Comparison of ENCODE assay signal across 30 mouse cellular contexts in genomic region chr7:98983058-98983457, GRCm38 (mm10).
DNase-seq lines count a peak whose midpoint lies in the region; ATAC-seq lines count a peak whose summit lies in the region.
"Had no signal": no experiment of that assay in that cellular context is flagged by ENCODE, and none has a peak within 500 bp of the region (broad histone marks: within the 10 kb centered on the region; RNA-seq: fewer than 3 reads in every experiment).

No protein-coding gene starts in this region.

- H3K36me3 ChIP-seq in midbrain, embryonic 14.5 days (ENCODE audit: control insufficient read depth, insufficient read depth, low read length): no peaks in the 10 kb centered on the region
- no peaks in the 10 kb centered on the region for H3K36me3 ChIP-seq in midbrain, embryonic 11.5 days (ENCODE audit: control insufficient read depth, insufficient read depth, low read length)
- no peaks in the 10 kb centered on the region for H3K36me3 ChIP-seq in embryonic facial prominence, embryonic 12.5 days
- H3K36me3 ChIP-seq in limb, embryonic 10.5 days: peaks cover 9% of the 10 kb centered on the region
- H3K36me3 ChIP-seq: forebrain, embryonic 12.5 days; stomach, embryonic 15.5 days had no signal

- no peak overlapping the region for H3K4me3 ChIP-seq in midbrain, embryonic 14.5 days (replicated peaks; ENCODE audit: low read depth, low read length)
- H3K4me3 ChIP-seq in midbrain, embryonic 11.5 days (ENCODE audit: low read depth, low read length): no peak overlapping the region
- no peak overlapping the region for H3K4me3 ChIP-seq in embryonic facial prominence, embryonic 12.5 days
- H3K4me3 ChIP-seq in limb, embryonic 10.5 days: no peak overlapping the region
- H3K4me3 ChIP-seq: embryonic facial prominence, embryonic 13.5 days; forebrain, embryonic 12.5 days; heart, adult 2 months; heart, embryonic 13.5 days; limb, embryonic 15.5 days; liver, embryonic 13.5 days; midbrain, embryonic 10.5 days; stomach, embryonic 15.5 days had no signal

- 0 out of 2 replicates have a peak overlapping the region, but pooled peaks have one; percentile 43 for H3K27ac ChIP-seq in midbrain, embryonic 14.5 days (replicated peaks; ENCODE audit: low read depth, low read length)
- H3K27ac ChIP-seq in midbrain, embryonic 11.5 days (ENCODE audit: low read depth, low read length): no peak overlapping the region
- 0 out of 2 replicates have a peak overlapping the region, but pooled peaks have one; percentile 7 for H3K27ac ChIP-seq in embryonic facial prominence, embryonic 12.5 days
- H3K27ac ChIP-seq in limb, embryonic 10.5 days: peak overlapping the region; percentile 7; the same call in 1 of the 2 replicates
- H3K27ac ChIP-seq: forebrain, embryonic 12.5 days; heart, adult 2 months; limb, embryonic 15.5 days; liver, embryonic 13.5 days; macrophage; midbrain, embryonic 10.5 days; stomach, embryonic 15.5 days had no signal

- WGBS in midbrain, embryonic 14.5 days: 48% methylated on average over 12 of the region's 12 CpGs
- WGBS in midbrain, embryonic 11.5 days: 67% methylated on average over 12 of the region's 12 CpGs
- 35% methylated on average over 12 of the region's 12 CpGs for WGBS in embryonic facial prominence, embryonic 12.5 days
- 83% methylated on average over 12 of the region's 12 CpGs for WGBS in limb, embryonic 10.5 days

- no peaks in the 10 kb centered on the region for H3K9me3 ChIP-seq in midbrain, embryonic 14.5 days (ENCODE audit: control insufficient read depth, low read length)
- H3K9me3 ChIP-seq in midbrain, embryonic 11.5 days (ENCODE audit: control insufficient read depth, low read length): no peaks in the 10 kb centered on the region
- no peaks in the 10 kb centered on the region for H3K9me3 ChIP-seq in embryonic facial prominence, embryonic 12.5 days
- H3K9me3 ChIP-seq in limb, embryonic 10.5 days (replicated peaks): no peaks in the 10 kb centered on the region
- H3K9me3 ChIP-seq: embryonic facial prominence, embryonic 13.5 days; forebrain, embryonic 12.5 days; heart, embryonic 13.5 days; limb, embryonic 15.5 days; liver, embryonic 13.5 days; midbrain, embryonic 10.5 days; stomach, embryonic 15.5 days had no signal

- H3K4me1 ChIP-seq in midbrain, embryonic 14.5 days (ENCODE audit: control insufficient read depth, insufficient read depth, low read length): peaks cover 13% of the 10 kb centered on the region; the same call in 1 of the 2 replicates
- no peaks in the 10 kb centered on the region for H3K4me1 ChIP-seq in midbrain, embryonic 11.5 days (ENCODE audit: control insufficient read depth, insufficient read depth, low read length)
- peaks cover 39% of the 10 kb centered on the region for H3K4me1 ChIP-seq in embryonic facial prominence, embryonic 12.5 days
- H3K4me1 ChIP-seq in limb, embryonic 10.5 days: peaks cover 37% of the 10 kb centered on the region
- H3K4me1 ChIP-seq: stomach, embryonic 15.5 days had no signal

- H3K9ac ChIP-seq in midbrain, embryonic 14.5 days (replicated peaks; ENCODE audit: low read length): no peak overlapping the region
- H3K9ac ChIP-seq in midbrain, embryonic 11.5 days (ENCODE audit: low read length): no peak overlapping the region
- H3K9ac ChIP-seq in embryonic facial prominence, embryonic 12.5 days: no peak overlapping the region
- H3K9ac ChIP-seq: embryonic facial prominence, embryonic 13.5 days; forebrain, embryonic 12.5 days; heart, embryonic 13.5 days; limb, embryonic 15.5 days; liver, embryonic 13.5 days; stomach, embryonic 15.5 days had no signal

- H3K4me2 ChIP-seq in midbrain, embryonic 14.5 days (ENCODE audit: low read length): no peak overlapping the region
- no peak overlapping the region for H3K4me2 ChIP-seq in midbrain, embryonic 11.5 days
- no peak overlapping the region for H3K4me2 ChIP-seq in embryonic facial prominence, embryonic 12.5 days (replicated peaks)
- H3K4me2 ChIP-seq: embryonic facial prominence, embryonic 13.5 days; forebrain, embryonic 12.5 days; heart, embryonic 13.5 days; limb, embryonic 15.5 days; liver, embryonic 13.5 days; stomach, embryonic 15.5 days had no signal

- no peak for ATAC-seq in midbrain, embryonic 14.5 days (ENCODE audit: low FRiP score, low TSS enrichment)
- no peak for ATAC-seq in midbrain, embryonic 11.5 days (ENCODE audit: low FRiP score)
- ATAC-seq in embryonic facial prominence, embryonic 12.5 days (ENCODE audit: insufficient number of reproducible peaks, insufficient read depth, low FRiP score, low TSS enrichment): no peak
- 0 out of 2 replicates have a peak, but pooled peaks have one; percentile 24 for ATAC-seq in megakaryocyte, adult 5-6 weeks (ENCODE audit: poor library complexity, severe bottlenecking)
- ATAC-seq: CD4-positive, CD25-positive, alpha-beta regulatory T cell, adult 4 months; intestine, postnatal 0 days had no signal

- DNase-seq in midbrain, embryonic 14.5 days: no peak
- no peak for DNase-seq in midbrain, embryonic 11.5 days (ENCODE audit: low spot score, missing footprints)
- DNase-seq in limb, embryonic 10.5 days (ENCODE audit: low spot score): no peak
- DNase-seq in right cerebral cortex, adult 18-20 months: no peak
- no peak for DNase-seq in gastrocnemius, adult 18-20 months (ENCODE audit: low spot score)
- DNase-seq: adrenal gland, postnatal 36 days; cerebellum, adult 8-10 months; cerebellum, postnatal 25 days; gastrocnemius, postnatal 14 days; heart, adult 2 months; heart, postnatal 10 days; kidney, adult 9 months; kidney, postnatal 10 days; liver, embryonic 13.5 days; lung, adult 18-20 months; lung, postnatal 10 days; right cerebral cortex, postnatal 14 days; thymus, adult 18-20 months; thymus, postnatal 36 days had no signal

- no peaks in the 10 kb centered on the region for H3K27me3 ChIP-seq in midbrain, embryonic 14.5 days (ENCODE audit: control insufficient read depth, insufficient read depth, low read length)
- no peaks in the 10 kb centered on the region for H3K27me3 ChIP-seq in midbrain, embryonic 11.5 days (ENCODE audit: control insufficient read depth, insufficient read depth, low read length)
- H3K27me3 ChIP-seq in embryonic facial prominence, embryonic 12.5 days: 0 out of 2 replicates have a peak, but pooled peaks cover 3% of the 10 kb centered on the region
- no peaks in the 10 kb centered on the region for H3K27me3 ChIP-seq in limb, embryonic 10.5 days (ENCODE audit: low read depth, poor library complexity, severe bottlenecking)
- H3K27me3 ChIP-seq: embryonic facial prominence, embryonic 13.5 days; forebrain, embryonic 12.5 days; heart, embryonic 13.5 days; limb, embryonic 15.5 days; liver, embryonic 13.5 days; stomach, embryonic 15.5 days had no signal
